Mouse (Mus musculus) cerebellum, adult 11 months (tissue): ENCODE results near the gene Syde1.
A peak's percentile ranks its signal among the peaks of the same experiment; 100 is the strongest.

Experiments used
- DNase-seq: peaks from one replicate; pipeline ENCODE4 v3.0.0; 2022

Gene Syde1

DNA sequence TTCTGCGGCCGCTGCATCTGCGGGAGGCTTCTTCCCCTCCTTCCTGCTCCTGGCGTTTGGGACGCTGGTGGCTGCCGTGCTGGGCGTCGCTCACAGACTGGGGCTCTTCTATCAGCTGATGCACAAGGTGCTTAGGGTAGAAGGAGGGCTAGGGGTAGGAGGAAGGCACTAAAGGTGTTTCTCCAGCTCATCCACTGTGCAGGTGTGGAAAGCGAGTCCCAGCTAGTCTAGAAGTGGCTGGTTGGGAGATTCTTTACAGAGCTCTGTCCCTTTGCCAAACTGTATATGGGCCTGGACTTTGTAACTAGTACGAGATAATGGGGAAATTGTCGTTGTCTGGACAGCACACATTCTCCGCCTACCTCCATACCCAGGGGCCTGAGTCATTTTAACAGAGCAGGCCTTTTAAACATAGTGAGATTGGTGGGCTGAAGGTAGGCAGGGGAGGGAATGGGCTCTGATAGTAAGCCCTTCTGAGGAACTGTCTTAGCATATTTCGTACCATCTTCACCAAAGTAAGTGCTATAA lies 16.6 kb downstream of the Syde1 start:
- no peak for DNase-seq

DNA sequence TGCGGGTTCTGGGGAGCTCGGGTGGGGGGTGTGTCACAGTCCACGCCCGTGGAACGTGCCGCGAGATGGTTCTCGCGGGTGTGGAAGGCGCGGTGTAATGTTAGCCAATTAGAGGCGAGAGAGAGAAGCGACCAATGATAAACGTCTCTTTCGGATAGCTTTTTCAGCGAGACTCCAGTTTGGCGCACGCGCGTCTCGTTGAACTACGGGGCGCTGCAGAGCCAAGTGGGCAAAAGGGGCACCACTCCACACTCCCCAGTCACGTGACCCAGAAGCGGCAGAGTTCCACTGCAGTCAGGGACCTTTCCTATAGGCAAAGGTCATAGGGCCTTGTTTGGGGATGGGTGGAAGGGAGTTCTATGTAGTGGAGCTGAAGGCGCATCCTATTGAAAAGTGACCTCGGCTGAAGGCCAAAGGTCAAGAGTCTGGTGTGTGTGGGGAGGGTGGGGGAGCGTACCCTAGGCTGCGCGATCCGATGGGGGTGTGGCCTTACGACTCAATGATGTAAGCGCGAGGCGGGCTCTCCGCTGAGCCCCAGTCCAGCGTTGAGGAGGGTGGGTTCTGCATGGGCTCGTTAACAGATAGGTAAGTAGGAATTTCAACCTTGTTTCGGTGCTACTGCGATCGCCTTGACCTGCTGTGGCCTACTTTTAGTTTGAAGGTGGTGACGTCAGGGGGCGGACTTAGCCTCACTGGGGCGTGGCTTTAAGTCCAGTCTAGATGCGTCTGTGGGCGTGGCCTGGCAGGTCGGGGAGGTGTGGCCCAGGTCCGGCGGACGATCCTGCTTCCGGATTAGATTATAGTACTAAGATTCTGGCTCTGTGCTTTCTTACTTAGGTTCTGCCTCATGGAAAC lies 17.3 kb downstream of the Syde1 start, which contains the start of gene Ilvbl:
Ilvbl (plus strand) TSS at position 97 of the 855 bp plus-strand sequence.
- DNase-seq: peak; percentile 94

DNA sequence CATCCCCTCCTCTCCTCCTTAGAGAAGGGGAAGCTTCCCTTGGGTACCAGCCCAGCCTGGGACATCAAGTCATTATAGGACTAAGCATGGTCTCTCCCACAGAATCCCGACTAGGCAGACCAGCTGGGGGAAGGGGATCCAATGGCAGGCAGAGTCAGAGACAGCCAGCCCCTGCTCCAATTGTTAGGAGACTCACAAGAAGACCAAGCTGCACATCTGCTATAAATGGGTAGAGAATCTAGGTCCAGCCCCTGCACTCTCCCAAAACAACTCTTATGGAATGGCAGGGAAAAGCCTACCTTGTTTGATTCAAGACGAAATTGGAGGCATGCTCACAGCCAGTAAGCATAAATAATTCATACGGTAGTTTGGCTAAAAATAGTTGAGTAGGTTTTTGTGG lies 18.5 kb downstream of the Syde1 start:
- DNase-seq: no peak

DNA sequence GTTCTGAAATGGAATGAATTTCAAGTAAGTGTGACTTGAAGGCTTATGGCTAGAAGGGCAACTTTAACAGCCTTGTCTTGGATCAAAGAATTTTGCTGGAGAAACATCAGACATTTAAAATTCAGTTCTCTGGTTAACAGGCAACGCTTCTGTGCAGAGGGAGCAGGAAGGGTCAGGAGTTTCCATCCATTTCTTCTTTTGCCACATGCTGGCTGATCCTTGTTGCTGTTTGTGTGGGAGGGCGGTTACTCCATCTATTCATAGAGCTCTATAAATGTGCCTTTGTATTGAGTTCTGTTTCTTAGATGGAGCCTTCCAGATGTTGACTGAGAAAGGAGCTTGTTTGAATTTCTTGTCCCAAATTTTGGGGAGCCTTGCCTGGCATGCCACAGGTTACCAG lies 20.9 kb downstream of the Syde1 start:
- no peak for DNase-seq

DNA sequence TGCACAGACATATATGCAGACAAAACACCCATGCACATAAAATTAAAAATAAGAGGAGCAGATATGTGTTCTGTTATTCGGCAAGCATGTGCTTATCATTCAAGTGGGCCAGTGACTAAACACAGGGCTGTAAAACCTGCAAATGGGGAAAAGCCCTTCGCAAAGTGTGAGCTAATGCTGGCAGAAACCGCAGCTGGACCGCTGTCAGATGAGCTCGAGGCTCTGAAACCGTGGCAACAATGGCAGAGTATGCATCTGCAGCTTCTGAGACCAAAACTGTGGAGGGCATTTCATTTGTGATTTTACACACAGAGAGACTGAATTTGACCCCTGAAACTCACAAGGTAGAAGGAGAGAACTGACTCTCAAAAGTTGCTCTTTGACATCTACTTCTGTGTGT lies 21.3 kb downstream of the Syde1 start:
- DNase-seq: no peak

DNA sequence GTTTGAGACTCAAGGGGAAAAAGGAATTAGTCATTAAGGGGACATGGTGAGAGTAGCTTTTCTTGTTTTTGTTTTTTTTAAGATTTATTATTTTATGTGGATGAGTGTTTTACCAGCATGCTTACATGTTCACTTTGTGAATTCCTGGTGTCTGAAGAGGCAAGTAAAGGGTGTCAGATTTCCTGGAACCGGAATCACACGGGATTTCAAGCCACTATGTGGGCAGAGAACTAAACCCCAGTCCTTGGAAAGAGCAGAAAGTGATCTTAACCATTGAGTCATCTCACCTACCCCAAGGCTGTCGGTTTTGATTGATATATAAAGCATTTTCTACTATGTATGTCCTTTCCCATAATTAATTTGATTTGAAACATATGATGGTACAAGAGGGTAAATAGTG lies 22.1 kb downstream of the Syde1 start:
- DNase-seq: no peak

DNA sequence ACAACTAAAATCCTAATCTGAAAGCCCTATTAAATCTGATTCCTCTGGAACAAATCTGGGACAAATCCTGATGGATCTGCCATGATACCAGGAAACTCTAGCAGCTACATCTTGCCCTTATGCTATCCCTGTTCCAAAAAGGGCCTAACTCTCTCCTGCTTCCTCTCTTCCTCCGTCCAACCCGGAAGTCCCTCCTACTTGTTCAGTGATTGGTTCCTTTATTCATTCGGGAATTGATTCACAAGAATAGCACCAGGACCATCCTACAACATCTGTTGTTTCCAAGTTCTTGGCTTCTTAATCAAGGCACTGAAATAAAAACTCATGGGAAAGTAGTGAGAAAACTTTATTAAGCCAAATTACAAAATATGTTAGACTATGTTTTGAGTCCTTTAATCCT lies 22.6 kb downstream of the Syde1 start:
- no peak for DNase-seq

DNA sequence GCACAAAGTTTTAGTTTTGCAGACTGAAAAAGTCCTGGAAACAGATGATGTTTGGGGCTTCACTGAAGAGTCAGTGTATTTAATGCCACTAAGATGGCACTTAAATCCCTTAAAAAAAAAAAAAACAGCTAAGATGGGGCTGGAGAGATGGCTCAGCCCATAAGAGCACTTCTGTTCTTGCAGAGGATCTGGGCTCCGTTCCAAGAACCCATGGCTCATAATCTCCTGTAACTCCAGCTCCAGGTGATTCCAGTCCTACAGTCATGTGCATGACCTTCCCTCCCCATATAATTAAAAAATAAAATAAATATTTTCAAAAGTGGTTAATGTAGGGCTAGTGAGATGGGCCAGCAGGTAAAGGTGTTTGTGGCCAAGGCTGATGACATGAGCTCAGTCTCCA lies 26.7 kb downstream of the Syde1 start:
- DNase-seq: no peak

DNA sequence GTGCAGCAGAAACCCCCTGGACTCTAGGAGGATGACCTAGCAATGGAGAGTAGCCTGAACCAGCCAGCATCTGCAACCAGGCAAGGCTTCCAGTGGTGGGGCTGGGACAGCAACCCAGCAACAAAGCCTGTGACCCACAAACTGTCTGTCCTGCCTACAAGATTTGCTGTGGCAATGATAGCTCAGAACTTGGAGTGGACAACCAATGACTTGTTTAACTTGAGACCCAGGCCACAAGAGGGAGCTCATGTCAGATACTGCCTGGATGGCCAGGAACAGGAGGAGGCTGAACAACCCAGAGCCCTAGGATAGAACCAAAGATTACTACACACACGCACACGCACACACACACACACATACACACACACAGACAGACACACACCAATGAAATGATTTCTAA lies 50.8 kb downstream of the Syde1 start:
- peak; percentile 19 for DNase-seq
